Mouse (Mus musculus): ENCODE results near the gene Tlr7. TPM values are rescaled to one million over a fixed set of nuclear protein-coding genes. Genes with fewer than 3 reads are reported as not detected.
A peak's percentile ranks its signal among the peaks of the same experiment; 100 is the strongest.
"Not testable (repeated sequence)": the region's sequence is repeated elsewhere in the genome, so short reads cannot be mapped to it uniquely, and the experiment has no call there.

Gene Tlr7
- polyA plus RNA-seq, 1 experiment: 0.99 TPM

DNA sequence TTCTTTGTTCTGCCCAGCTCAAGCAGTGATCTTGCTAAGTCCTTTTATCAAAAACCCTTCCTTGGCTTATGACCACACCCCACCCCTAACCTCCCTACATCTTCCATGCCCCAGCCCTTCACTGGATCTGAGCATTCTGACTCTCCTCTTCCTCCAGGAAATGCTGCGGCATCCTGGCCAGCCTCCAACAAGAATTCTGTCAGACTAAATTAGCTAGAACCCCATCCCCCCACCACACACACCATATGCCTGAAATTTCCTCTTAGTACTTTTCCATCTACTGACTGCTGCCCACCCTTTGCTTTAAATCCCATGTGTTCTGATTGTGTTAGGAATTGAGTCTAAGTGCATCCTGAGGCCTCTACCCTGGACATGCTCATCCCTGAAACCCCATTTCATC is 1.3 kb downstream of the Tlr7 start:
- WGBS: 47% methylated on average over 1 of the region's 1 CpGs
- Histone ChIP-seq H3K4me3 (ENCODE audit: insufficient read depth, low read depth, low read length) (no peak overlapping the region), H3K27ac (ENCODE audit: insufficient read depth, low read depth, low read length) (no peak overlapping the region), H3K4me1 (ENCODE audit: control insufficient read depth, insufficient read depth, low read length) (no peaks in the 10 kb centered on the region), H3K36me3 (ENCODE audit: control insufficient read depth, insufficient read depth, low read length) (no peaks in the 10 kb centered on the region), H3K27me3 (replicated peaks; ENCODE audit: control insufficient read depth, insufficient read depth, low read length) (no peaks in the 10 kb centered on the region)
- DNase-seq: peak; percentile 6
- TF ChIP-seq POLR2A (IDR thresholded peaks at IDR 0.05; ENCODE audit: low read depth, low read length): no peak
- TF ChIP-seq CTCF (conservative IDR thresholded peaks at IDR 0.05; ENCODE audit: insufficient read depth, insufficient read length, low read depth, low read length): no peak

DNA sequence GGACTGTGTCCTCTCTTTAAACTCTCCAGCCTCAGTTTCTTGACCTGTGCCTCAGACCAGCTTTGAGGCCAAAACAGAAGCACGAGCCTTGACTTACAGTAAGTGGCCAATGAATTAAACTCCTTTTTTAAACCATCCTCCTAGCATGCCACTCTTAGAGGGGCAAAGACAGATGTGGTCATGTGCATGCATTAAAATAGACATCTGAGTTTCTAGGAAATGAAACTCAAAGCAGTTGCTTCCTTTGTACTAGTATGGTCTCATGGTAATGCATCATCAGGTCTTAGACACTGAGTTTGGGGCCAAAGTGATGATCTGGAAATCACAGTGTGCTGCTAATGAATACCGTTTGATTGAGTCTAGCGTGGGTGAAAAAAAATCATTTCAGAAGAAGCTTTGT is 1.8 kb downstream of the Tlr7 start:
- Histone ChIP-seq H3K27ac (ENCODE audit: insufficient read depth, low read depth, low read length) (no peak overlapping the region), H3K36me3 (ENCODE audit: control insufficient read depth, insufficient read depth, low read length) (no peaks in the 10 kb centered on the region), H3K27me3 (replicated peaks; ENCODE audit: control insufficient read depth, insufficient read depth, low read length) (no peaks in the 10 kb centered on the region), H3K4me3 (ENCODE audit: insufficient read depth, low read depth, low read length) (no peak overlapping the region), H3K4me1 (ENCODE audit: control insufficient read depth, insufficient read depth, low read length) (no peaks in the 10 kb centered on the region)
- TF ChIP-seq CTCF (conservative IDR thresholded peaks at IDR 0.05; ENCODE audit: insufficient read depth, insufficient read length, low read depth, low read length) (no peak), POLR2A (IDR thresholded peaks at IDR 0.05; ENCODE audit: low read depth, low read length) (no peak)
- no peak for DNase-seq
- 94% methylated on average over 3 of the region's 3 CpGs for WGBS

DNA sequence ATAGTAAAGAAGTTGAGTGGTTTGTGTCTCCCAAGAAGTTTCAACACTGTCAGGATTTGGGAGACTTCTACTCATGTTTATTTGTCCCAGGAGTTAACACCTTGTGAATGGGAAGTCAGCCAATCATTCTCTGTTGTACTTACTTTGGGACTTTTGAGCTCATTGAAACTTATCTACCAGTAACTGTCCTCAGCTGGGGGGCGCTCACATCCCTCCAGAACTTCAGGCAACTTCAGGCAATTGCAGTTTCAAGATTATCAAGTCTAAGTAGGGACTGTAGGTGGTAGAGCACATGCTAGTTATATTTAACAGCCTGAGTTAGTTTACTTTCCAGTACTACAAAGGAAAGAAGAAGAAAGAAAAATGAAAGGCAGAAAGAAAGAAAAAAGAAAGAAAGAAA is 6.6 kb downstream of the Tlr7 start:
- WGBS: 72% methylated on average over 1 of the region's 1 CpGs
- no peak for DNase-seq
- Histone ChIP-seq H3K27ac (ENCODE audit: insufficient read depth, low read depth, low read length) (no peak overlapping the region), H3K27me3 (replicated peaks; ENCODE audit: control insufficient read depth, insufficient read depth, low read length) (no peaks in the 10 kb centered on the region), H3K36me3 (ENCODE audit: control insufficient read depth, insufficient read depth, low read length) (no peaks in the 10 kb centered on the region), H3K4me1 (ENCODE audit: control insufficient read depth, insufficient read depth, low read length) (no peaks in the 10 kb centered on the region), H3K4me3 (ENCODE audit: insufficient read depth, low read depth, low read length) (no peak overlapping the region)
- no peak for TF ChIP-seq CTCF (conservative IDR thresholded peaks at IDR 0.05; ENCODE audit: insufficient read depth, insufficient read length, low read depth, low read length)
- no peak for TF ChIP-seq POLR2A (IDR thresholded peaks at IDR 0.05; ENCODE audit: low read depth, low read length)

DNA sequence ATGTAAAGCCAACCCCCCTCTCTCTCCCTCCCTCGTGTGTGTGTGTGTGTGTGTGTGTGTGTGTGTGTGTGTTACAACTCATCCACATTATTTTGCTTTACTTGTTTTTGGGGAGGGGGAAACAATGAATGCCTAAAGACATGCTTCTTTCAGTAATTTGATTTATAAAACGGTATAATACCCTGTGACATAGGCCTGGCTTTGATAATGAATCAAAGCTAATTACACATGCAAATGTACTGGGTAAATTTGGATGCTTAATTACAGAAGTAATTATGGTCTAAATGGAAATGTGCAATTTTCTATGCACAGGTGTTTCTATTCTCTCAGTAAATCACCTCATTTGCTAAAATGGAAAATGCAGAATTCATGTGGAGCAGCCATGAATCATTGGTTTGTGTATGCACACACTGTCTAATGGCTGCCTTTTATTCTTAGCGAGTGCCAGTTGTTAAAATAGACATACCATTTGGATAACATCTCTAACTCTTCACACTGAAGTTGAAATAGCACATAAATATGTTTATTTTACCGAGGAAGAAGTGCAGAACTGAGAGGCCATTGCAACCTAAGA is 9.0 kb downstream of the Tlr7 start:
- WGBS: 71% methylated on average over 4 of the region's 4 CpGs
- H3K4me1 ChIP-seq (ENCODE audit: control insufficient read depth, insufficient read depth, low read length): no peaks in the 10 kb centered on the region
- no peak overlapping the region for H3K4me3 ChIP-seq (ENCODE audit: insufficient read depth, low read depth, low read length)
- TF ChIP-seq POLR2A (IDR thresholded peaks at IDR 0.05; ENCODE audit: low read depth, low read length) (no peak), CTCF (conservative IDR thresholded peaks at IDR 0.05; ENCODE audit: insufficient read depth, insufficient read length, low read depth, low read length) (no peak)
- H3K27ac ChIP-seq (ENCODE audit: insufficient read depth, low read depth, low read length): no peak overlapping the region
- H3K27me3 ChIP-seq (replicated peaks; ENCODE audit: control insufficient read depth, insufficient read depth, low read length): no peaks in the 10 kb centered on the region
- no peak for DNase-seq
- no peaks in the 10 kb centered on the region for H3K36me3 ChIP-seq (ENCODE audit: control insufficient read depth, insufficient read depth, low read length)

DNA sequence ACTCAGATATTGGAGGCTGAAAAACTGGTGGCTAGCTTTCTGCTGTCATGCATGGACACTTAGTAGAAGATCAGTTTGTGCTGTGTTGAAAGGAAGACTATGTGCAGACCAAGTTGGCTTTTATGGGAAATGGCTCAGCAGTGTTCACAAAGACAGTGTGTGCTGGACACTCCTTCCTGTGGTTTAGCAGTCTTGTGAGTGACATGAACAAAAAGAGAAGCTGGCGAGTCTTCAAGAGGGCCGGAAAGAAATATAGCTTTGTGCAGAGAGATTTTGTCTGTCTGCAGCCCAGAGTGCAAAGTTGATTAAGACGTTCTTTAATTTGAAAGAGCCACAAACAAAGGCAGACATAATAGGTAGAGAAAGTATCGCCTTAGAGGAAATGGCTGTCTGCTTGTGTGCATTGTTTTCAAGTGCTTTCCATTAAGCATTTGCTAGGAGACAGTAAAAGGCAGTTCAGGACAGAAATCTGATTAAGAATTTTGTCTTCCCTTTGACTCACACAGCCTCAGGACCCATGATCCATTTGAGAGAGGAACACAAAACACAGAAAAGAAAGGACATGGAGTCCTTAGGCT is 11.4 kb downstream of the Tlr7 start:
- DNase-seq: peak; percentile 8
- no peaks in the 10 kb centered on the region for H3K27me3 ChIP-seq (replicated peaks; ENCODE audit: control insufficient read depth, insufficient read depth, low read length)
- TF ChIP-seq POLR2A (IDR thresholded peaks at IDR 0.05; ENCODE audit: low read depth, low read length) (no peak), CTCF (conservative IDR thresholded peaks at IDR 0.05; ENCODE audit: insufficient read depth, insufficient read length, low read depth, low read length) (no peak)
- no peak overlapping the region for H3K4me3 ChIP-seq (ENCODE audit: insufficient read depth, low read depth, low read length)
- no peak overlapping the region for H3K27ac ChIP-seq (ENCODE audit: insufficient read depth, low read depth, low read length)
- H3K36me3 ChIP-seq (ENCODE audit: control insufficient read depth, insufficient read depth, low read length): no peaks in the 10 kb centered on the region
- H3K4me1 ChIP-seq (ENCODE audit: control insufficient read depth, insufficient read depth, low read length): no peaks in the 10 kb centered on the region
- 51% methylated on average over 4 of the region's 4 CpGs for WGBS

DNA sequence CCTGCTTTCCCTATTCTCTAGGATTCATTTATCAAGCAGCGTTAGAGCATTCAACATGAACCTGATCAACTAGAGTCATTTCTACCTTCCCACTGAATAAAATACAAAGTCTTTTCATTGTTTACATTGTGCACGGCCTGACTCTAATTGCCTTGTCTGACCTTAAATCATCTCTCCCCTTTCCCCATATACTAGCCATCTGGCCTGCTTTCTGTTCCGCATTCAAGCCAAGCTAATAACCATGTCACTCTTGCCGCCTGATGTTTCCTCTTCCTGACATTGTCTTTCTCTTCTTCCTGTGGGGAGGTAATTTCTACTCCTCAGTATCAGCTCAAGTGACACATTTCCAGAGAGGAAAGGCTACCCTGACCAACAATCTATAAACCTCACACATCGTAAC is 14.6 kb downstream of the Tlr7 start:
- Histone ChIP-seq H3K4me1 (ENCODE audit: control insufficient read depth, insufficient read depth, low read length) (no peaks in the 10 kb centered on the region), H3K4me3 (ENCODE audit: insufficient read depth, low read depth, low read length) (no peak overlapping the region), H3K36me3 (ENCODE audit: control insufficient read depth, insufficient read depth, low read length) (no peaks in the 10 kb centered on the region), H3K27me3 (replicated peaks; ENCODE audit: control insufficient read depth, insufficient read depth, low read length) (no peaks in the 10 kb centered on the region), H3K27ac (ENCODE audit: insufficient read depth, low read depth, low read length) (no peak overlapping the region)
- no peak for DNase-seq
- TF ChIP-seq CTCF (conservative IDR thresholded peaks at IDR 0.05; ENCODE audit: insufficient read depth, insufficient read length, low read depth, low read length) (no peak), POLR2A (IDR thresholded peaks at IDR 0.05; ENCODE audit: low read depth, low read length) (no peak)
- WGBS: 52% methylated on average over 5 of the region's 5 CpGs

DNA sequence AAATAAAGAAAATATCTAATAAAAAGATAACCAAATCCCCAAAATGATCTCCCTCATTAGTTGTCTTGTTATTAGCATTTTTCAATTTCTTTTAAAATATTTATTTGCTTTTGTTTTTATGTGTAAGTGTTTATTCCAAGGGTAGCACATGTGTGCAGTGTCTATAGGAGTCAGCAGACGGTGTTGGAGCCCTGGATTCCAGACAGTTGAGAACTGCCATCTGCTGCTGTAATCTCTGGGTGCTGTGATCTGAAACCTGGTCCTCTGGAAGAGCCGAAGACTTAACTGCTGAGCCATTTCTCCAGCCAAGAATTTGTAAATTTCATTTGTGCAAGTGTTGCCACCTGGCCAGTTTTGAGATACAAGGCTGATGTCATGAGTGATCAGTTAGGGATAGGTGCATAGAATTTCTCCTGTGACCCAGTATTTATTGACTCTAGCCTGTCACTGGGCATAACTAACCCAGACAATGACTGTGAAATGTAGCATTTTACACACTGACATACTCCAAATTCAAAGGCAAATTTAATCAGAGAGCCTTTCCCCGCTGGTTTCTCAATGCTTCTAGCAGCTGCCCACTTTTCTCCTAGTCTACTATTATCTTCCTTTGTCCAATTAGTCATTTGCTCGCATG is 15.1 kb downstream of the Tlr7 start:
- TF ChIP-seq POLR2A (IDR thresholded peaks at IDR 0.05; ENCODE audit: low read depth, low read length): no peak
- TF ChIP-seq CTCF (conservative IDR thresholded peaks at IDR 0.05; ENCODE audit: insufficient read depth, insufficient read length, low read depth, low read length): no peak
- H3K36me3 ChIP-seq (ENCODE audit: control insufficient read depth, insufficient read depth, low read length): no peaks in the 10 kb centered on the region
- no peak overlapping the region for H3K27ac ChIP-seq (ENCODE audit: insufficient read depth, low read depth, low read length)
- H3K27me3 ChIP-seq (replicated peaks; ENCODE audit: control insufficient read depth, insufficient read depth, low read length): no peaks in the 10 kb centered on the region
- WGBS: 62% methylated on average over 4 of the region's 4 CpGs
- no peaks in the 10 kb centered on the region for H3K4me1 ChIP-seq (ENCODE audit: control insufficient read depth, insufficient read depth, low read length)
- DNase-seq: no peak
- H3K4me3 ChIP-seq (ENCODE audit: insufficient read depth, low read depth, low read length): no peak overlapping the region

DNA sequence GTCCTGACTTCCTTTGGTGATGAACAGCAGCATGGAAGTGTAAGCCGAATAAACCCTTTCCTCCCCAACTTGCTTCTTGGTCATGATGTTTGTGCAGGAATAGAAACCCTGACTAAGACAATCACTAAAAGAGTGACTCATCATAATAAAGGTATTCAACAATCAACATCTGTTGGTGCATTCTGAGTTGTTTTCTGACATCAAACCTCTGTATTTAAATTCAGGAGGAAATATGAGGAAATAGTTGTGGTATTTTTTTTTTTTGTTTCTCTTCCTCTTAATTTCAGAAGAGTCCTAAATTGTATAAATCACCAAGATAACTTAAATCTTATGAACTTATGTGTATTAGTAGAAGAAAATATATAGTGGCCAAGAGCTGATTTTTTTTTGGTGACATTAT is 28.3 kb downstream of the Tlr7 start:
- WGBS: 71% methylated on average over 1 of the region's 1 CpGs
- H3K27ac ChIP-seq (ENCODE audit: insufficient read depth, low read depth, low read length); H3K27me3 ChIP-seq (replicated peaks; ENCODE audit: control insufficient read depth, insufficient read depth, low read length); H3K36me3 ChIP-seq (ENCODE audit: control insufficient read depth, insufficient read depth, low read length); DNase-seq; H3K4me1 ChIP-seq (ENCODE audit: control insufficient read depth, insufficient read depth, low read length); H3K4me3 ChIP-seq (ENCODE audit: insufficient read depth, low read depth, low read length): not testable (repeated sequence)
